Mouse (Mus musculus) activated CD4-positive, CD25-positive, alpha-beta regulatory T cell, adult 9 weeks (primary cell): ENCODE data around the gene Gm4707. TPM values are rescaled to one million over a fixed set of nuclear protein-coding genes. Genes with fewer than 3 reads are reported as not detected.

Experiments used
- polyA plus RNA-seq: library from polyadenylated mRNA; unstranded; fragments of 100-300 nt; shearing (Covaris generic); gene quantifications from one replicate; pipeline ENCODE4 v1.2.1, GENCODE M21; 2017

Gene Gm4707
- 2.4 TPM for polyA plus RNA-seq

DNA sequence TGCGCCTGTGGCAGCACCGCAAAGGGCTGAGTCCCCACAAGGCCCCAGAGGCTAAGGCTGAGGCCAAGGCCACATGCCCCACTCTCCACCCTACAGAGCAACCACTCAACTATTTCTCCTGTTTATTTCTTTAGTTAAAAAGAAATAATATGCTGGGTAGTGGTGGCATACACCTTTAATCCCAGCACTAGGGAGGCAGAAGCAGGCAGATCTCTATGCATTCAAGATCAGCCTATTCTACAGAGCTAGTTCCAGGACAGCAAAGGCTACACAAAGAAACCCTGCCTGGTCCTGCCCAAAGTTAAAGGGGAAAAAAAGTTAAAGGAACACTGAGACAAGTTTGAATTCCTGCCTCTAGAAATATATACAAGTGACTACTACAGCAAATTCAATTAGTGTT, at the start of gene Gm4707:
Gm4707 (minus strand) TSS at position 101 of the 400 bp plus-strand sequence.

DNA sequence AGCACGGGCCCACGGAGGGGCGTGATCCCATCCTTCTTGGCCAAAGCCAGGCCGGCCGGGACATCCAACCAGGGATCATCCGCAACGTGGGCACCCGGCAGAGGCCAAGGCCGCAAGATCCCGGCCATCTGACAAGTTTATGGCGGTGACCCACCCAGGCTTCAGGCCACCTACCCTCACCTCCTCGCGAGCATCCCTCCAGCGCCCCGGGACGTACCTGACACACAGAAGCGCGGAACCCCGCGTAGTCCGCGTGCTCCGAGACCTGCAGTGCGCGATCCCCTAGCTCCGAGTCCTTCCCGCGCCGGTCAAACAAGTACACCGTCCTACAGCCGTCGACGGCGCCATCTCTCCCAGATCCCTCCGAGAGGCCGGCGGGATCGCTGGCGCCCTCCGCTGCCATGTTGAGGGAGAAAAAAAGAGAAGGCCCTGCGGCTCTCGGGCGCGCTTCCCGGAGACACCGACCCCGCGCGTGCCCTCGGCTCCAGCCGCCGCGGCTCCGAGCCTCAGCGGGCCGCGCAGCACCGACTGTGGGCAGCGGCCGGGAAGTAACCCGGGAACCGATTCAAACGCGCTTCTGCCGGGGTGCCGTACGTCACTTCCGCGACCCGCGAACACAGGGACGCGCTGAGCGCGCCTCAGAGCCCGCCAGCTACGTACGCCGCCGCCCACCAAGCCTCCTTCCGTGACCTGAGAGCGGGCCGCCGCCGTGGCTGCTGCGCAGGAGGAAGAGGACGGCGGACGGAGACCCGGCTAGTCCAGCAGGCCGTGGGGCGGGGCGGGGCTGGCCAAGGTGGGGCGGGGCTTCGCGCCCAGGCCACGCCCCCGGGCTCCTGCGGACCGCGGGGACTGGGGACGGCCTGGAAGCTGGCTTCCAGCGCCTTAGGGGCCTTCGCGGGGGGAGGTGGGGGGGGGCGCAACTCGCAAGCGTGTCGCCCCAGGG, 15.3 kb upstream of the Gm4707 start, which contains the start of gene Smchd1:
Smchd1 (minus strand) TSS at position 582 of the 943 bp plus-strand sequence.

Other genes starting within 250 kb of the Gm4707 start
- 0.37 TPM for gene Emilin2, start 147.9 kb downstream of the Gm4707 start, polyA plus RNA-seq
- gene Smchd1, start 15.4 kb upstream of the Gm4707 start, polyA plus RNA-seq, result 99.6 TPM
- gene Ndc80, start 66.9 kb upstream of the Gm4707 start, polyA plus RNA-seq, result 14.7 TPM
- 0.32 TPM for gene Spdya, start 92.1 kb upstream of the Gm4707 start, polyA plus RNA-seq
- gene Wdr43, start 156.0 kb upstream of the Gm4707 start, polyA plus RNA-seq, result 134 TPM
- not detected for gene Togaram2, start 213.3 kb upstream of the Gm4707 start, polyA plus RNA-seq